Mouse (Mus musculus) MEL (cell line): ENCODE results near the gene Oaz1. TPM values are rescaled to one million over a fixed set of nuclear protein-coding genes. Genes with fewer than 3 reads are reported as not detected.
"Not testable (repeated sequence)": the region's sequence is repeated elsewhere in the genome, so short reads cannot be mapped to it uniquely, and the experiment has no call there.

Experiments used
- DNase-seq: peaks from one replicate; pipeline ENCODE4 v3.0.0; 2011; ENCODE audit warnings: low read depth, low spot score
- H3K27ac ChIP-seq: 2 replicates; pipeline ENCODE4 v1.5.1; 2012; ENCODE audit warnings: low read depth, mild to moderate bottlenecking, control low read depth, low read length, moderate library complexity; ENCODE audit not compliant: control insufficient read depth
- H3K27me3 ChIP-seq, 2 experiments: fragments of 150-350 bp in 1 of 2; sonication (generic) in 1 of 2; 2 replicates each; pipeline ENCODE4 v1.6.1; 2012; ENCODE audit warnings: low read length in 2 of 2, mild to moderate bottlenecking in 2 of 2, improper control_type of control experiment in 1 of 2, moderate library complexity in 1 of 2; ENCODE audit not compliant: insufficient read depth in 2 of 2, control insufficient read depth in 1 of 2
- H3K36me3 ChIP-seq, 2 experiments: 2 replicates each; pipeline ENCODE4 v1.6.1; 2012 to 2014; ENCODE audit warnings: low read length in 2 of 2, improper control_type of control experiment in 1 of 2, inconsistent platforms in 1 of 2, mild to moderate bottlenecking in 1 of 2; ENCODE audit not compliant: insufficient read depth in 2 of 2, control insufficient read depth in 1 of 2
- H3K4me1 ChIP-seq, 2 experiments: fragments of 150-350 bp in 1 of 2; sonication (generic) in 1 of 2; 2 replicates each; pipeline ENCODE4 v1.6.1; 2012; ENCODE audit warnings: low read length in 2 of 2, improper control_type of control experiment in 1 of 2, mild to moderate bottlenecking in 1 of 2; ENCODE audit not compliant: insufficient read depth in 2 of 2, control insufficient read depth in 1 of 2
- H3K4me3 ChIP-seq, 2 experiments: fragments of 150-350 bp in 1 of 2; sonication (generic) in 1 of 2; 2 replicates each; pipeline ENCODE4 v1.5.1; 2012; ENCODE audit warnings: low read depth in 2 of 2, low read length in 2 of 2, mild to moderate bottlenecking in 2 of 2, moderate library complexity in 2 of 2, control low read depth in 1 of 2, improper control_type of control experiment in 1 of 2; ENCODE audit not compliant: control insufficient read depth in 1 of 2, insufficient read depth in 1 of 2
- H3K79me2 ChIP-seq: 2 replicates; pipeline ENCODE4 v1.6.1; 2012; ENCODE audit warnings: mild to moderate bottlenecking, low read length, moderate library complexity; ENCODE audit not compliant: control insufficient read depth, poor library complexity, insufficient read depth
- H3K9ac ChIP-seq: 2 replicates; pipeline ENCODE4 v1.6.1; 2012; ENCODE audit warnings: low read depth, mild to moderate bottlenecking, control low read depth, low read length, moderate library complexity; ENCODE audit not compliant: control insufficient read depth, poor library complexity, severe bottlenecking
- H3K9me3 ChIP-seq: fragments of 150-350 bp; sonication (generic); replicated peaks from 2 replicates; pipeline ENCODE4 v1.6.1; 2012; ENCODE audit warnings: mild to moderate bottlenecking, low read length, improper control_type of control experiment, moderate library complexity; ENCODE audit not compliant: insufficient read depth
- BHLHE40 ChIP-seq: IDR thresholded peaks from 2 replicates; pipeline ENCODE4 v1.6.1; 2012; ENCODE audit warnings: low read depth, mild to moderate bottlenecking, inconsistent platforms, low read length, improper control_type of control experiment, borderline replicate concordance
- CHD1 ChIP-seq: IDR thresholded peaks from 2 replicates; pipeline ENCODE4 v1.6.1; 2012; ENCODE audit warnings: low read depth, mild to moderate bottlenecking, inconsistent platforms, low read length, improper control_type of control experiment
- ETS1 ChIP-seq: IDR thresholded peaks from 2 replicates; pipeline ENCODE4 v1.6.1; 2012; ENCODE audit warnings: low read depth, mild to moderate bottlenecking, inconsistent platforms, low read length, improper control_type of control experiment, moderate library complexity
- MEF2A ChIP-seq: IDR thresholded peaks from 2 replicates; pipeline ENCODE4 v1.6.1; 2014; ENCODE audit warnings: low read depth, mild to moderate bottlenecking, inconsistent platforms, low read length, improper control_type of control experiment; ENCODE audit not compliant: poor library complexity, insufficient replicate concordance, severe bottlenecking; ENCODE audit errors: extremely low read depth
- MYB ChIP-seq: IDR thresholded peaks from 2 replicates; pipeline ENCODE4 v1.6.1; 2011; ENCODE audit warnings: mild to moderate bottlenecking, low read depth, low read length, improper control_type of control experiment
- POLR2A ChIP-seq, 2 experiments: IDR thresholded peaks; 2 replicates each; pipeline ENCODE4 v1.6.1; 2011 to 2012; ENCODE audit warnings: low read length in 2 of 2, mild to moderate bottlenecking in 2 of 2, control low read depth in 1 of 2, improper control_type of control experiment in 1 of 2, low read depth in 1 of 2, moderate library complexity in 1 of 2; ENCODE audit not compliant: control insufficient read depth in 1 of 2, insufficient read depth in 1 of 2, poor library complexity in 1 of 2
- POLR2AphosphoS2 ChIP-seq: IDR thresholded peaks from 2 replicates; pipeline ENCODE4 v1.6.1; 2011; ENCODE audit warnings: low read length, improper control_type of control experiment
- ZKSCAN1 ChIP-seq: IDR thresholded peaks from 2 replicates; pipeline ENCODE4 v1.6.1; 2012; ENCODE audit warnings: low read depth, mild to moderate bottlenecking, inconsistent platforms, low read length, improper control_type of control experiment, moderate library complexity
- ZMIZ1 ChIP-seq: IDR thresholded peaks from 2 replicates; pipeline ENCODE4 v1.6.1; 2012; ENCODE audit warnings: low read depth, mild to moderate bottlenecking, inconsistent platforms, low read length, improper control_type of control experiment, moderate library complexity
- polyA plus RNA-seq, 2 experiments: library from polyadenylated mRNA; stranded (reverse) in 1 of 2; unstranded in 1 of 2; fragments of >175 nt in 1 of 2; fragments of >200 nt in 1 of 2; gene quantifications; 2 replicates each; pipeline versions ENCODE4 v1.2.1 to v1.2.4; 2012; ENCODE audit warnings: low replicate concordance in 2 of 2, low read depth in 1 of 2; ENCODE audit not compliant: insufficient read length in 2 of 2, insufficient read depth in 1 of 2, missing spikeins in 1 of 2
- total RNA-seq: library from RNA; depleted of rRNA; stranded (reverse); fragments of 300-350 nt; gene quantifications from 2 replicates; pipeline ENCODE4 v1.2.3, GENCODE M21; 2012

The Oaz1 gene
- total and polyA plus RNA-seq, 3 experiments, result 983 to 1,528 TPM; not detected in 1

DNA sequence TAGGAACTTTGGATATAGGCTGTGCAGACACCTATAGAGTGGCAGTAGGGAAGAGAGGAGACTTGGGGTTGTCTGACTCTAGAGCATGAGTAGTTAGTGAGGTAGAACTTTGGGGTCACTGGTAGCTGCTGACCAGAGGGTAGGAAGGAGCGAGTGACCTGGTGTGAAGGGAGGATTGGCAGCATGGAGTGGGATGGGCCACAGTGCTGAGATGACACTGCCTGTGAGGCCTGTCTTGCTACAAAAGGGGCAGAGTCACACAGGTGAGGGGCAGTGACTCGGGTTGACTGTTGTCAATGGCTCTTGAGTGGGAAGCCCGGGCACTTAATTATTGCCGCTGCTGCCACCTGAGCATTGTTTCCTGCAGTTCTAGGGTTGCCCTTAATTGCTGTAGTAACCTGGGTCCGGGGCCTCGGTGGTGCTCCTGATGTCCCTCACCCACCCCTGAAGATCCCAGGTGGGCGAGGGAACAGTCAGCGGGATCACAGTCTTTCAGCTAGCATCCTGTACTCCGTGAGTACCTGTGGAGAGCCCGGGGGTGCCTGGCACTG, 1.5 kb downstream of the Oaz1 start:
- Histone ChIP-seq H3K36me3 (peaks cover 0 to 19% of the 10 kb centered on the region in 2 experiments; a peak in 2 of 4 replicates), H3K9ac (peak overlapping the region; percentile 95), H3K79me2 (peaks cover 23% of the 10 kb centered on the region), H3K27ac (no peak overlapping the region), H3K4me3 (peak overlapping the region; percentile 97 to 98)
- TF ChIP-seq MYB (no peak), CHD1 (no peak), MEF2A (no peak)
- TF ChIP-seq, all 39 proteins: peak for 0
- DNase-seq, result no peak
- Histone ChIP-seq H3K9me3 (no peaks in the 10 kb centered on the region), H3K27me3 (no peaks in the 10 kb centered on the region), H3K4me1 (peaks cover 4 to 24% of the 10 kb centered on the region in 2 experiments)

DNA sequence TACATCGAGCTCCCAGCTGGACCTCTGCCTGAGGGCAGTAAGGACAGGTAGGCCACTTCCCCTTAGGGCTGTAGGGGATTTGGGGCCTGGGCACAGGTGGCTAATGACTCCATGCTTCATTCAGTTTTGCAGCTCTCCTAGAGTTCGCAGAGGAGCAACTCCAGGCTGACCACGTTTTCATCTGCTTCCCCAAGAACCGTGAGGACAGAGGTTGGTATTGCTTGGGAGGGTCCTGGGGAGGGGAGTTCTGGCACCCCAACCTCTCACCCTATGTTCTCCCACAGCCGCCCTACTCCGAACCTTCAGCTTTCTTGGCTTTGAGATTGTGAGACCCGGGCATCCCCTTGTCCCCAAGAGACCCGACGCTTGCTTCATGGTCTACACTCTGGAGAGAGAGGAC, 2.1 kb downstream of the Oaz1 start:
- peaks cover 0 to 17% of the 10 kb centered on the region in 2 experiments; a peak in 2 of 4 replicates for H3K36me3 ChIP-seq

DNA sequence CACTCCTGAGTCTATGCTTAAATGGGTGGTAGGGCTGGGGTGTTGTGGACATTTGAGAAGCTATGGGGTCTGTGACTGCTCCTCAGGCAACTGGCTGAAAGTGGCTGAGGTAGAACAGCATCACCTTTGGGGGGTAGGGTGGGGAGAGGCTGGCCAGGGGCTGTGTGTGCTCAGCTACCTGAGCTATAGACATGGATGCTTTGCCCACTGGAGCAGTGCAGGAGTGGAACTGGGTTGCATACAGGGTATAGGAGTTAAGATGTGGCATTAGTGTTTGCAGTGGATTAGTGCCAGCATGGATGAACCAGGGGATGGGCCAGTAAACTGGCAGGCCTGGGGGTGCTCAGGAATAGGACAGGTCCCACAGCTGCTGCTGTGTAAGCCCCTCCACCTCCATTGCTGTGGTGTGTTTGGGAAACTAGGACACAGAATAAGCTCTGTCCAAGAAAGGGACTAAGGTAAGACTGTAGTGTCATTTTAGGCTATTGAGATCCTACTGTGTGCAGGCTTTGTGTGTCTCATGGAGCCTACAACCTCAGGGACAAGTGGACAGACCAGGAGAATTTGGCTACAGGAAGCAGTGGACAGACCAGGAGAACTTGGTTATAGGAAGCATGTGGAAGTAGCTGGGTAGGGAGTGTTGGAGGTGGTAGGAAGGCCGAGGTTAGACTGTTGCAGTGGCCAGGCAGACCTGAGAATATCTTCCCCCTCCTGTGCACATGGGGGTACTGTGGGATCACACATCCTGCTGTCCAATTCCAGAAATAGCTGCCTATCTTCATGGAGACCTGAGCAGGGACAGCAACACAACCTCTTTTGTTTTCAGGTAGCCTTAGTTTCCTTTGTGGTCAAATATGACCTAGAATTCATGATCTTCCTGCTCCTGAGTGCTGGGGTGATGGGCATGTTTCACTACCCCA, 3.2 kb downstream of the Oaz1 start:
- H3K36me3 ChIP-seq, result peaks cover 0 to 14% of the 10 kb centered on the region in 2 experiments; a peak in 2 of 4 replicates
- H3K27me3 ChIP-seq, result no peaks in the 10 kb centered on the region
- H3K4me3 ChIP-seq, result no peak overlapping the region
- peaks cover 23% of the 10 kb centered on the region for H3K79me2 ChIP-seq
- H3K9me3 ChIP-seq, result no peaks in the 10 kb centered on the region
- no peak overlapping the region for H3K27ac ChIP-seq
- no peak overlapping the region for H3K9ac ChIP-seq
- peaks cover 4 to 21% of the 10 kb centered on the region in 2 experiments for H3K4me1 ChIP-seq
- TF ChIP-seq ETS1 (no peak), BHLHE40 (no peak), POLR2A (IDR thresholded peaks at IDR 0.05; ENCODE audit: control insufficient read depth in 1 of 2, insufficient read depth in 1 of 2, low read depth in 1 of 2, low read length in 2 of 2, poor library complexity in 1 of 2) (peak in 1 of 2 experiments; percentile 46; a peak in 1 of 4 replicates), ZKSCAN1 (peak; percentile 86), ZMIZ1 (peak; percentile 63), POLR2AphosphoS2 (peak; percentile 89)
- peak; percentile 23 for DNase-seq

More for the DNA sequence above, 2.1 kb downstream of the Oaz1 start:
- H3K9me3 ChIP-seq, H3K27ac ChIP-seq, DNase-seq, H3K27me3 ChIP-seq, H3K9ac ChIP-seq, H3K4me3 ChIP-seq: not testable (repeated sequence)
- Histone ChIP-seq H3K79me2 (peaks cover 23% of the 10 kb centered on the region), H3K4me1 (peaks cover 4 to 24% of the 10 kb centered on the region in 2 experiments)
